Mouse (Mus musculus) CD8-positive naive resting alpha-beta T cell, adult 57 days (primary cell): ENCODE measurements around the gene Gm3264. TPM values are rescaled to one million over a fixed set of nuclear protein-coding genes. Genes with fewer than 3 reads are reported as not detected.

Experiments
- total RNA-seq: library from RNA; stranded (reverse); gene quantifications from one replicate; pipeline ENCODE4 v1.2.4, GENCODE M21; 2023

The Gm3264 gene
- not detected for total RNA-seq

GRCm38 (mm10) chr14:4855299-4855980, at the start of gene Gm3264:
Gene Gm3264 (plus strand): TSS chr14:4855576.

GRCm38 (mm10) chr14:4837806-4838205, 17.6 kb upstream of the Gm3264 start, which contains the start of gene Gm3269:
Gene Gm3269 (plus strand): TSS chr14:4838106.

DNA sequence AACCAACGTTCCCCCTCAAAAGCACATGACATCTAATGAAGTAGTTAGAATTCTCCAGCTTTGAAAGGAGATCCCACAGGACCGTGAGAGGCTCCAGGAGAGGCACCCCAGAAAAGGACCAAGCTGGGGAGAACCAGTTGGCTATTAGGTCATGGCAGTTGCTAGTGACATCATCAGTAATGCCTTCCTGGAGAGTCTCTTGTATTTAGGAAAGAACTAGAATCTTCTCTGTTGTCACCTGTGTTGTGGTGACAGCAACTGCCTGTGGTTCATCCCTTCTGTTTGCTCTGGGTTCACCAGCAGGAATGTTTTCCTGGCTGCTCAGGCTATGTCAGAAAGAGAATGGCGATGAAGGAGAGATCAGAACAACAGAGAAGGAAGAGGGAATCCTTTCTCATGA, 36.7 kb downstream of the Gm3264 start, which contains the start of gene Gm3278:
Gene Gm3278, plus strand, starts transcription at position 301 of the 400 bp plus-strand sequence.

Other genes starting within 250 kb of the Gm3264 start
- gene Gm8159, start 223.2 kb upstream of the Gm3264 start, total RNA-seq = not detected
- gene Gm3239, start 191.4 kb upstream of the Gm3264 start, total RNA-seq = 0.34 TPM
- gene Gm7876, start 146.3 kb upstream of the Gm3264 start, total RNA-seq = not detected
- not detected for gene Gm3252, start 128.8 kb upstream of the Gm3264 start, total RNA-seq
- gene Gm9602, start 79.2 kb upstream of the Gm3264 start, total RNA-seq = not detected
- not detected for gene Gm3269, start 17.5 kb upstream of the Gm3264 start, total RNA-seq
- gene Gm3278, start 36.8 kb downstream of the Gm3264 start, total RNA-seq = not detected
- not detected for gene Gm8297, start 128.4 kb downstream of the Gm3264 start, total RNA-seq
- not detected for gene Gm3298, start 160.3 kb downstream of the Gm3264 start, total RNA-seq
- not detected for gene 4930555G01Rik, start 195.1 kb downstream of the Gm3264 start, total RNA-seq
- gene Gm8281, start 215.5 kb downstream of the Gm3264 start, total RNA-seq = not detected